Mouse (Mus musculus) heart, postnatal 25 days (tissue): ENCODE measurements at regions not wholly inside any gene's neighbourhood (a gene's known extent, or its start where the extent isn't known, plus 50 kb on each side); places are given as distances from the start of the nearest gene placed in this dataset.

Experiments used
- DNase-seq: peaks from one replicate; pipeline ENCODE4 v3.0.0; 2022; ENCODE audit warnings: low spot score
- intact Hi-C: fragments of 180-260 bp; cut with DNase I; formaldehyde crosslinking; loops from one replicate; pipeline ENCODE4 v1.15.1; 2025

- no peak for DNase-seq
- intact Hi-C loops, result loop anchor here (2.0 to 10.0 kb wide), 3 partner anchors 557 to 1427 kb away; no protein-coding TSS in a partner anchor
These were observed 243.4 kb upstream of the Brinp1 start for GRCm38 (mm10) chr4:69197577-69197976.

GRCm38 (mm10) chr4:69196094-69196493 lies 241.9 kb upstream of the Brinp1 start:
- no peak for DNase-seq
- intact Hi-C loops, result loop anchor here (2.0 to 10.0 kb wide), 3 partner anchors 559 to 1429 kb away; no protein-coding TSS in a partner anchor

- intact Hi-C loops, result loop anchor here (2.0 to 10.0 kb wide), 3 partner anchors 559 to 1429 kb away; no protein-coding TSS in a partner anchor
- DNase-seq, result peak; percentile 1
These were observed 241.4 kb upstream of the Brinp1 start for GRCm38 (mm10) chr4:69195645-69196044.
